Mouse (Mus musculus): Measurements from ENCODE around the gene Arg2.

Arg2 gene

DNA sequence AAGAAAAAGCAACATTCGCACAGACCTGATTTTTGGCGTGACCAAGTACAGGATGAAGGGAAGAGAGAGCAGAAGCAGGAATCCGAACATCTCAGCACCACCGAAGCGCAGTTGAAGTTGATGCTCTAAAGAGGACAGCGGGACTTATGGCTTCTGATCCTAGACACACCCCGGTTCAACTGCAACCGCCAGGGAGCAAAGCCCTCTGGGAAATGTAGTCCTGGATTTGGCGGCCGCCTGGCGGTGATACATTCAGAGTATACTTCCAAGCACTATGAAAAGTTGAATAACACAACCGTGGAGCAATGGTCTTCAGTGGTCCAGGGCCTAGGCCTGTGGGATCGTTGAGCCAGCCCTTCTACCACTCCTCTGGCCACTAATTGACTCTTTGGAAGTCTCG is 61.1 kb downstream of the Arg2 start:
- peak; percentile 89 for DNase-seq (ENCODE audit: low read depth, low spot score)
- H3K27me3 ChIP-seq (ENCODE audit: control insufficient read depth, insufficient read depth, low read length, poor library complexity, severe bottlenecking) = no peaks in the 10 kb centered on the region
- peaks cover 7% of the 10 kb centered on the region for H3K36me3 ChIP-seq (ENCODE audit: control insufficient read depth, insufficient read depth, low read length, poor library complexity, severe bottlenecking)

DNA sequence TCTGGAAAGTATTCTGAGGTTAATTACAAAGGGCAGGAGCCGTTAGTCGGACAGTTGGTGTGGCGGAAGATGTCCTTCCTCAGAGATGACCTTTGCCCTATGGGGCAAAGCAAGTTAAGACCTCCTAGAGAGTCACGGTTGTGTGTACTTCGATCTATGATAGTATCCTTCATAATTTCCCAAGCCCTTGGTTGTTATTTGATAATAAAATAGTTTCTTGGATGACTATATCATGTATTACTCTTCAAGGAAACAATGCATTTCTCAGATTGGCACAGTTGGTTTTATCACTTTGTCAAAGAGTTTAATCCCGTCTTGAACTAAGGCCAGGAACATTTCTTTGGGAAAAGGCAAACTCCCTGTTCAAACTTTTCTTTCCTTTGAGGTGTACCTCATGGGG is 61.6 kb downstream of the Arg2 start, which contains the start of gene Rdh11:
Rdh11 (minus strand) TSS at position 101 of the 400 bp plus-strand sequence.
- Histone ChIP-seq H3K27me3 (ENCODE audit: control insufficient read depth, insufficient read depth, low read length, poor library complexity, severe bottlenecking) (no peaks in the 10 kb centered on the region), H3K36me3 (ENCODE audit: control insufficient read depth, insufficient read depth, low read length, poor library complexity, severe bottlenecking) (peaks cover 7% of the 10 kb centered on the region)
- no peak for DNase-seq (ENCODE audit: low read depth, low spot score)

DNA sequence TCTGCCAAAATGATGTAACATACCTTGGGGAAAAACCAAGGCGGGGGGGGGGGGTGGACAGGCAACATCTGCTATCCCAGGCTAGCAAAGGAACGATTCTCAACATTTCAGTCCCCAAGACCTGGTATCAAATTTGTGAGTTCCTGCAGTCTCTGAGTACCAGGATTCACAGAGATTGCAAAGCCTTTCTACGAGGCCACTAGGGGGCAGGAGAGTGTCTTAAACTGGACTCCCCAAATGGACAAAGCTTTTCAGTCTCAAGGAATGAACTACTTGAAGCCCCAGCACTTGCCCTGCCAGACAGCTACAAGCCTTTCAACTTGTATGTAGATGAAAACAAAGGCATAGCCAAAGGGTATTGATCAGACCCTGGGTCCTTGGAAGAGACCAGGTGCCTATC is 62.9 kb downstream of the Arg2 start:
- peak; percentile 90 for DNase-seq (ENCODE audit: low read depth, low spot score)
- Histone ChIP-seq H3K36me3 (ENCODE audit: control insufficient read depth, insufficient read depth, low read length, poor library complexity, severe bottlenecking) (no peaks in the 10 kb centered on the region; the same call in 1 of the 2 replicates), H3K27me3 (ENCODE audit: control insufficient read depth, insufficient read depth, low read length, poor library complexity, severe bottlenecking) (no peaks in the 10 kb centered on the region)

- no peak for DNase-seq (ENCODE audit: low read depth, low spot score)
- Histone ChIP-seq H3K27me3 (ENCODE audit: control insufficient read depth, insufficient read depth, low read length, poor library complexity, severe bottlenecking) (no peaks in the 10 kb centered on the region), H3K36me3 (ENCODE audit: control insufficient read depth, insufficient read depth, low read length, poor library complexity, severe bottlenecking) (no peaks in the 10 kb centered on the region)
These were observed 66.5 kb downstream of the Arg2 start for GRCm38 (mm10) chr12:79197105-79197504.

- Histone ChIP-seq H3K27me3 (ENCODE audit: control insufficient read depth, insufficient read depth, low read length, poor library complexity, severe bottlenecking) (no peaks in the 10 kb centered on the region), H3K36me3 (ENCODE audit: control insufficient read depth, insufficient read depth, low read length, poor library complexity, severe bottlenecking) (no peaks in the 10 kb centered on the region)
- DNase-seq (ENCODE audit: low read depth, low spot score) = no peak
These were observed 71.3 kb downstream of the Arg2 start for GRCm38 (mm10) chr12:79201882-79202281.
